Mouse (Mus musculus): ENCODE results near the gene Inka2.
A peak's percentile ranks its signal among the peaks of the same experiment; 100 is the strongest.

Gene Inka2

GRCm38 (mm10) chr3:105721681-105722201 lies 17.3 kb downstream of the Inka2 start:
- DNase-seq (ENCODE audit: low spot score in 2 of 2), result peak in 1 of 2 experiments; percentile 17

DNA sequence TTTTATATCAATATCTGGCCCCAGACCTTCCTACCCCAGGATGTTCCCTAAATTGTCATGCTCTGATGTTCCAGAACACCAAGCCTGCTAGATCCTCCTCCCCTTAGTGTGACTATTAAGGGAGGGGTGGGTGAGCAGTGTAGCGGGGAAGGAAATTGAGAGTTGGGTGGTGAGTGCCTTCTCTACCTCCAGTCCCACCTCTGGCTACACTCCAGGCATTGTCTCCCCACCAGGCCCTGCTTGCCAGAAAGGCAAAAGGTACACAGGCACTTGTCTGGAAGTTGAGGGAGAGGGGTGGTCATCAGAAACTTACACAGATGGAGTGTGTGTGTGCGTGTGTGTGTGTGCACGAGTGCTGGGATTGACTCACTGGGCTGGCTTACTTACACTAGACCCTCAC lies 18.1 kb downstream of the Inka2 start:
- no peak for DNase-seq (ENCODE audit: low spot score in 2 of 2)

DNA sequence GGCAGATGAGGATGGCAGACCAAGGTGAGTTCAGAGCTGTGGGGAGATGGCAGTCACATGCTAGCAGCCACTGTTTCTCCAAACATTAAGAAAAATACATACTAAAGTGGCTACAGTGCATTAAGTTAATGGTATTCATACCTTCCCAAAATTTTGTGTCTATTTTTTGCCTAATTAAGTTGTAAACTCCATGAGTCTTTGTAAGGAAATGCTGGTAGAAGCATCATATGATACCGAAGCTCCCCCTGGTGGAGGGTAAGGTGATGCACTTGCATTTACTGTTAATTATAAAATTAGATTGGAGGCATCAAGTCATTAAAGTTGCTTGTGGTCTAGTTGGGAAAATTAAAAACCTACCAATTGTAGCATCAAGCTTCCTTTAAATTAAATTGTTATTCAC lies 21.6 kb downstream of the Inka2 start:
- DNase-seq (ENCODE audit: low spot score in 2 of 2), result peak; percentile 35 to 64

- DNase-seq (ENCODE audit: low spot score in 2 of 2), result no peak
These were observed 28.0 kb downstream of the Inka2 start for GRCm38 (mm10) chr3:105732360-105732759.

DNA sequence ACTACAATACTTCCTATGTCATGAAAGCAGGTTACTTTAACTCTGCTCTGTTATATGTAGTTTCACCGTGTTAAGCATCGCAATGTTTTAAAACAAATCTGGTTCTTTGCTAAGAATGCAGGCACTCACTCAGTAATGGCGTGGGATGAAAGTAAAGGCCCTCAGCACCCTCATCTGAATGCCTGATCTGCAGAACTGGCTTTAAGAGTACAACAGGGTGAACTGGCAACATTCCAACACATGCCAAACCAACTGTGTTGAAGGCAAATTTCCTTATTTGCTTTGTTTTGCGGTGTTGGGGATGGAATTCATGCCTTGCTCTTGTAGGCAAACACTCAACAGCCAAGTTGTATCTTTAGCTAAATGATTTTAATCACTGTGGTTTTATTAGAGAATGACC lies 29.1 kb downstream of the Inka2 start:
- no peak for DNase-seq (ENCODE audit: low spot score in 2 of 2)

DNA sequence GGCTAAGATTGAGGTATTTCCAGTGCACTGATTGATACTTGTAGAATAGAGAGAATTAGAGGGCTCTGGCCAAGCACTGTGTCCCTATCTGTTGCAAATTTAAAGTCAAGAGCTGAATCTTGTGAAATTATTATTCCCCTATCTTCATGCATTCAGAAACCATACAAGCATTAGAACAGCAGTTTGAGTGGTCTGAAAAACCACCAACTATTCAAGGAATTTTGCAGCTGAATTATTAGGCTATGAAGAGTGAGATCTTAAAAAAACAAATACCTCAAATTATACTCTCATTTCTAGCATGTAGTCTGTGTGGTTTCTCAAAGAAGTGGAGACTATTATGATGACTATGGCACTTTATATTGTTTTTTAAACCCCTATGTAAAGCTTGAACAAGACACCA lies 30.9 kb downstream of the Inka2 start:
- DNase-seq (ENCODE audit: low spot score in 2 of 2), result no peak

DNA sequence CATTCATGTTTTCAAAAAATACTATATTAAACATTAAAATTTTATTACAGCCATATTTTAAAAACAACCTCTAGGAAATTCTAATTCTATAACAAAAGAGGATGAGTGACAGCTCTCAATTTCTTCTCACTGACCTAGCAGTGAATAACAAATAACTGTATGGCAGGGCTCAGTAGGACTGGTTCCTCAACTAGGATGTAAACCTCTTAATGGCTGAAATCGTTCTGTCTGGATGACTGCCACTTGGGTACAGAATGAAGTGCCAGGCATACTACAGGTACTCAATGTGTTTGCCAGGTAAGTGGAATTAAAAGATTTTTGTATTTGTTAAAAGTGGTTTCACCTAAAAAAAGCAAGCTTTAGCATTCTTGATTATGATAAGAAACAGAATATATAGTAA lies 31.7 kb downstream of the Inka2 start:
- DNase-seq (ENCODE audit: low spot score in 2 of 2), result no peak

DNA sequence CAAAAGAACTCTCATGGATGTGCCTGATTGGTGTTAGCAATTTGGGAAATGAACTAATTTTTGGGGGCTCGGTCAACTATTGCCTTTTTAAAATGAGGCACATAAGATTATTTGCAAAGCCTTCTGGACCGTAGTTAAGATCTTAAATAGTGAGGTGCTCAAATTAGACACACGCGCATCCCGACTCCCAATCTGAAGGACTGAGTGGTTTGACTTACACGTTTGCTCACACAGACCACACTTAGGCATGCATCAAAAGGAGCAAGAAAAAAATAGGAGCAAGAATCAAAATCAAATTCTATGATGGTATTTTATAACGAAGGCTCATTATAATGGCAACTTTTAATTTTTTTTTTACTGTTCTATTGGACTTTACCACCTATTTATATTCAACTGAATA lies 32.7 kb downstream of the Inka2 start:
- DNase-seq (ENCODE audit: low spot score in 2 of 2), result no peak

DNA sequence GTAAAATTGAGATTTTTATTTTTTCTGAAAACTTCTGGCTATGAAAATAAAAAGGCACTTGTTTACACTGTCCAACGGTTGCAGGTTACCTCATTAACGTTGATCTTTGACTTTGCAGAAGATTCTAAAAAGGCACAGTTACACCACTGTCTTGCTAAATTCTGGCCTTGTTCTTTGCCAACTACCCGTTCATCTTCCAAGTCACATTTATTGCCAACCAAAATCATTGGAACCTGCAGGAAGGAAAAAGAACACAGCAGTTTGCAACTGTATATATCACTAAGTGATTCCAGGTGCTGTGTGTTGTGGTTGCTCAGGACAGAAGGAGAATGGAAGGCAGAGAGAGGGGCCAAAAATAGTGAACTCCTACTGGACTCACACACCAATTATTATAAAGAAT lies 33.3 kb downstream of the Inka2 start:
- DNase-seq (ENCODE audit: low spot score in 2 of 2), result no peak

GRCm38 (mm10) chr3:105746542-105746941 lies 42.1 kb downstream of the Inka2 start:
- no peak for DNase-seq (ENCODE audit: low spot score in 2 of 2)

GRCm38 (mm10) chr3:105750810-105751209 lies 46.4 kb downstream of the Inka2 start:
- DNase-seq (ENCODE audit: low spot score in 2 of 2), result no peak

DNA sequence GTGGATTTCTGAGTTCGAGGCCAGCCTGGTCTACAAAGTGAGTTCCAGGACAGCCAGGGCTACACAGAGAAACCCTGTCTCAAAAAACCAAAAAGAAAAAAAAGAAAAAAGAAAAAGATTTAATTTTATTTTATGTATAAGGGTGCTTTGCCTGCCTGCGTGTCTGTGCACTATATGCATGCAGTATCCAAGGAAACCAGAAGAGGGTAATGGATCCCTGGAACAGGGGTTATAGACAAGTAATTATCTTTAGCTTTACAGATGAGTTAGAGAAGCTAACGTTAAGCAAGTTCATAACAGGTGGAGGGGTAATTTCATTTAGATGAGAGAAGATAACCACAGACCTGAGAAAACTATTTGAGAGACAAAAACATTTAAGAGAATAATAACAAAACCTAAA lies 49.8 kb downstream of the Inka2 start:
- no peak for DNase-seq (ENCODE audit: low spot score in 2 of 2)

DNA sequence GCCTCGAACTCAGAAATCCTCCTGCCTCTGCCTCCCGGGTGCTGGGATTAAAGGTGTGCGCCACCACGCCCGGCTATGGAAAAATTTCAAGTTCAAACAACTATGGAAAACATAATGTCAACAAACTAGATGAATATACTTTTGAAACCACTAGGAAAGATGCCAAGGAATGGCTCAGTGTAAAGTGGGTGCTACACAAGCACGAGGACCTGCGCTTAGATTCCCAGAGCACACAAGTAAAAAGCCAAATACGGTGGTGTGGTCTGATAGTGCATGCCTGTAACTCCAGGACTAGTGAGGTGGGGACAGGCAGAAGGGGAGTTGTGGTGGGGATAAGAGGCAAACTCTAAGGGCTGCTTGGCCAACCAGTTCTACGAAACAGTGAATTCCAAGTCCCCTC lies 50.7 kb downstream of the Inka2 start:
- DNase-seq (ENCODE audit: low spot score in 2 of 2), result no peak

DNA sequence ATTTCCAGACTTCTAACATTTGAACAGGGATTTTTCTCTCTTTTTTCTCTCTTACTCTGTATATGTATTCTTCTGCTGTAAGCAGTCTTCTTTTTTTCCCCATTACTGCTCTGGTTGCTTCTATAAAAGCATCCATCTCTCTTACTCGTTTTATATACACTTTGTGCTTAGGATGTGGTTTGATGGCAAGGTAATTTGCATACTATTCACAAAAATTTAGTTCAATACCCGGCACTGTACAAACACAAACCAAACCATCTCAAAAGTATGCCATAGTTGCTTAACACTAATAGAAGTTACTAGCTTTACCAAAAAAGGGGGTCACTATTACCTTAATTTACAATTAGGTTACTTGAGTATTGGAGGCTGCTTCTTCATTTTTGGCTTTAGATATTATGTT lies 52.1 kb downstream of the Inka2 start:
- no peak for DNase-seq (ENCODE audit: low spot score in 2 of 2)

- no peak for DNase-seq (ENCODE audit: low spot score in 2 of 2)
These were observed 53.1 kb downstream of the Inka2 start for GRCm38 (mm10) chr3:105757323-105758083.

GRCm38 (mm10) chr3:105758098-105758497 lies 53.7 kb downstream of the Inka2 start:
- DNase-seq (ENCODE audit: low spot score in 2 of 2), result no peak

DNA sequence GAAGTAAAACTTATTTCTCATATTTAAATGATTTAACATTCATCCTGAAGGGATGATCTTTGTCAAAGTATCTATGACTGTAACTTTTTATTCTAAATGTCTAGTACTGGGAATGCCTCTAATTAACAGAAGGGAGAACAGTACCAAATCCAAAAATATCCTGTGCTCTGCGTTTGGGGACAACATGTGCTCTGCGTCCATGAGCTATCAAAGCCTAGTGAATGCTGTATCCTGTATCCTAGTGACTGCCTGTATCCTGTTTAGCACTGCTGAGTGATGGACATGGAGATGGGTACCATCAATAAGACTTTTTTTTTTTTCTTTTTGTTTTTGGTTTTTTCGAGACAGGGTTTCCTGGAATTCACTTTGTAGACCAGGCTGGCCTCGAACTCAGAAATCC lies 54.3 kb downstream of the Inka2 start:
- no peak for DNase-seq (ENCODE audit: low spot score in 2 of 2)

- DNase-seq (ENCODE audit: low spot score in 2 of 2), result no peak
These were observed 55.7 kb downstream of the Inka2 start for GRCm38 (mm10) chr3:105760063-105760462.

GRCm38 (mm10) chr3:105763132-105763851 lies 58.9 kb downstream of the Inka2 start:
- DNase-seq (ENCODE audit: low spot score in 2 of 2), result peak in 1 of 2 experiments; percentile 17

DNA sequence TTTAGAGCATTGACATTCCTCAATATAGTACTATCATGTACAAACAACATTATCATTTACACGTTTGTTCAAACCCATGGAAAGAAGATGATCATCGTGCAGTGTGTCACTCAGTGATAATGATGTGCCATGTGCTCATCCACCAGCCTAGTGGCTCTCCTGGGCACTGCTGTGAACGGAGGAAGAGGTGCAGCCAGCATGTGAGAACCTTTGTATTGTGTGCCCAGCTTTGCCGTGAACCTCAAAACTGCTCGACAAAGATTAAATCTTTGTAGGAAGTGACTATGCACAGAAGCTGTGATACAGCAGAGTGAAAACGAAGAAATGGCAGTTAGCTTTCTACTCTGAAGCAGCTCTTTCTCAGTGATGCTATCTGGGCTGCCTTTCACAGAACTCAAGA lies 64.1 kb downstream of the Inka2 start:
- DNase-seq (ENCODE audit: low spot score in 2 of 2), result no peak

- no peak for DNase-seq (ENCODE audit: low spot score in 2 of 2)
These were observed 65.0 kb downstream of the Inka2 start for GRCm38 (mm10) chr3:105769380-105769779.
